Mouse (Mus musculus) embryonic stem cell, embryonic (primary cell): ENCODE results near the gene Cep290.
"Not testable (repeated sequence)": the region's sequence is repeated elsewhere in the genome, so short reads cannot be mapped to it uniquely, and the experiment has no call there.

Experiments used
- CTCF ChIA-PET, 4 experiments: fragments of 300-600 bp in 2 of 4; fragments of 350-600 bp in 2 of 4; sonication (Branson Sonifier 250); formaldehyde crosslinking; loops; one replicate each; lab custom pipeline; 2022; ENCODE audit warnings: inconsistent platforms in 2 of 4; lab: Charles Lee
- POLR2A ChIA-PET, 4 experiments: fragments of 300-600 bp in 2 of 4; fragments of 350-600 bp in 2 of 4; sonication (Branson Sonifier 250); formaldehyde crosslinking; loops; one replicate each; lab custom pipeline; 2022; ENCODE audit warnings: antibody characterized with exemption in 4 of 4, inconsistent platforms in 1 of 4; lab: Charles Lee

Gene Cep290

DNA sequence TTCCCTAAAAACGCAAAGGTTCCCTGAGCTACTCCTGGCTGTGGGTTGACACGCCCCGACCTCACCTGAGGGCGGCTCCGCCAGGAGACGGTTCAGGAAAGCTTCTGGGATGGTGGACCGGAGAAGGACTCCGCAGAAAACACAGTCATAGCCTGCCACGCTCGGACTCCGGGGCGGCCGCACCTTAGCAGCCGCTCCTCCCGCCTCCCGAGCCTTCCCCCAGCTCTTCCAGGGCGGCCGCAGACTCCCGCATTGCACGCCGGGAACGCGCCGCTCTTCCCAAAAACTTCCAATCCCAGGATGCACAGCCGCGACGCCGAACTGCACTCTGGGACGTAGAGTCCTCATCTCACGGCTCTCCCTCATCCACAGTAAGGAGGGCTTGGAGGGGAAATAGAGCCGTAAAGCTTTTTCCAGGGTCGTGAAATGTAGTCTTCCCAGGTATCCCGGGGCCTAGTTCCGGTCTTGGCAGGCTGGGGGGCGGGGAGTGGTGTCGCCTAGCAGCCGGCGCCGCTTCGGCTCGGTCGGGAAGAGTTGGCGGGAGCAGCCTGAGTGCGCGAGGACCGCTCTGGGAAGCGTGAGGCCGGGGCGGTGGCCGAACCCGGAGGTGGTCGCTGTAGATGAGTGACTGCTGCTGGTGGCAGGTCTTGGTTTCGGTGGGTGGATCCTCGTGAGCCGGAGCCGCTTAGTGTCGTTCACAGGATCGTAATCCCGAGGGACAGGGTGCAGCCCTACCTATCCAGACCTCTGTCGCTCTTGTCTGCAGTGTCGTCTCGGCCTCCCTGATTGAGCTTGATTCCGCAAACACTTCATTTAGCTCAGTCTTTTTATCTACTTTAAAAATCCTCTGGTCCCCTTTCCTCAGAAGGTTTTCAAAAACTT, at the start of gene Cep290, which contains the start of gene Tmtc3:
Cep290 (plus strand) TSS at position 462 of the 882 bp plus-strand sequence.
Tmtc3 (minus strand) TSS at position 254 of the 882 bp plus-strand sequence.
- CTCF ChIA-PET: interaction anchor here in 2 of 4 experiments (0.6 kb wide), 2 partner anchors 34 to 514 kb away, joined by 4 to 6 read pairs; no protein-coding TSS in a partner anchor
- POLR2A ChIA-PET: interaction anchor here (0.6 to 2.3 kb wide), 19 partner anchors 9 to 1381 kb away, joined by 3 to 9 read pairs (median 4); partner anchors contain the start of gene Kitl (in 1 of the 4)

DNA sequence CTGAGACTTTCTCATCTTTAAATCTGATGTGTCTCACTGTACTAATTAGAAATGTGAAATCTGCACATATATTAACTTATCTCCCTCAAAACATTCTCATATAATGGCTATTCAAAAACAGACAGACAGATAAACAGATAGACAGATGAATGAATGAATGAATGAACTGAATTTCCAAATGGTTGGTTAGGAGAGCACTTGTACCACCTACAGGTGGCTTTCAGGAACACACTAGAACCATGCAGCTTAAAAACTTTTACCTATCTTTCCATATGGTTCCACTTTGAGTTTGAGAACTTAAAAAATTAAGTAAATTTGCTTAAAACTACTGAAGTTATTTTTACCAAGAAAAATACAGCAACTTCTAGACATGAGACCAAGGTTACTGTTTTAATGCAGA, 38.0 kb upstream of the Cep290 start:
- ChIA-PET CTCF (no interaction called here), POLR2A (no interaction called here)

DNA sequence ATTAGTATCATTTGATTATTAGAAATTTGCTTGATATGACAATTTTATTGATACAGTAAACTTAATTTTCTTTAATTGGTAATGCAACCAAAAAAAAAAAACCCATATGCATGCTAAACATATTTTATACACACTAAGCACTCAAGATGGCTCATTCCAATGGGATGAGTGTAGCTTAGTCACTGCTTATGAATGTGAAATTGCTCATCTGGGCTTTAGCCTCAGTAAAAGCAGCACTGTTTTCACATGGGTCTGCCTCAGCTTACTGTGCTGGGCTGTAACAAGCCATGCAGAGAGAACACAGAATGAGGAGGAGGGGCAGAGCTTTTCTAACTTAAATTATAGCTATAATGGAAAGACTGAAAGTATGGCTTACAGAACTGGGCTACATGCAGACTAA, 26.8 kb upstream of the Cep290 start:
- ChIA-PET POLR2A (no interaction called here), CTCF (no interaction called here)

DNA sequence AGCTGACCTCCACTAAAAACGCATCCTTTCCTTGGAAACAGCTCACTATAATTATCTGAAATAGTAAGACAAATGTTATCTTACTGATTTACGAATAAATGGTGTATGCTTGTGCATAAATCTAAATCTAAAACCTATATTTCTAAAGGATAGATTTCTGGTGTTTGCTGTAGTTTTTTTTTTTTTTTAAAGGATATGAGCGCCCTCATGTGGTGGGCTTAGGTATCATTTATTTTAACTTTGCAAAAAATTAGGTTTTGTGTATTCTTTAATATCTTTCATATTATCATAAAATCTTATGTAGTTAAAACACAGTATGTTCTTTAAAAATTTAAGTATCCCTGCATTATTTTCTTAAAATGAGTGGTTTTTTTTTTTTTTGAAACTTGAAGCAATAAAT, 12.3 kb upstream of the Cep290 start:
- CTCF ChIA-PET: interaction anchor here (0.6 to 1.2 kb wide), 5 partner anchors 9 to 1441 kb away, joined by 3 to 14 read pairs (median 4); no protein-coding TSS in a partner anchor
- POLR2A ChIA-PET: interaction anchor here in 2 of 4 experiments (0.7 to 1.7 kb wide), 3 partner anchors 12 to 26 kb away, joined by 3 to 9 read pairs (median 6); partner anchors contain the start of genes Cep290 (in 2 of the 2) and Tmtc3 (in 2 of the 2)

DNA sequence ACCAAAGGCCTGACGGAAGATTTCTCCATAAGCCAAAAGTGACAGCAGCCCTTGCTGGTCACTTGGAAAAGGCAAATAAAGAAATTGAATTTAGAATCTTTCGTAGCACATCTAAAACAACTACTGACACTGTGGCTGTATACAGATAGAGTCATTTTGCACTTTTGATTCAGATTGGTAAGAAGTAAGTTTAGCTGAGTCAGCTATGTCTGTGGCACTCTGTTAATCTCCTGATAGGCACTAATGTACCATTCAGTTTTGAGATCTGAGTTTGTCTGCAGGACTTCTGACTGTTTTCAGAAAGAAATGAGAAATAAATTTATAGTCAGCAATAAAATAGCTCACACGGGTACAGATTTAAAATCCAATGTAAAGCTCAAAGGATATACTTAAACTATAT, 7.8 kb upstream of the Cep290 start:
- ChIA-PET POLR2A (interaction anchor here in 1 of 4 experiments (1.1 kb wide), 1 partner anchor 11 kb away, joined by 3 read pairs; no protein-coding TSS in a partner anchor), CTCF (no interaction called here)

DNA sequence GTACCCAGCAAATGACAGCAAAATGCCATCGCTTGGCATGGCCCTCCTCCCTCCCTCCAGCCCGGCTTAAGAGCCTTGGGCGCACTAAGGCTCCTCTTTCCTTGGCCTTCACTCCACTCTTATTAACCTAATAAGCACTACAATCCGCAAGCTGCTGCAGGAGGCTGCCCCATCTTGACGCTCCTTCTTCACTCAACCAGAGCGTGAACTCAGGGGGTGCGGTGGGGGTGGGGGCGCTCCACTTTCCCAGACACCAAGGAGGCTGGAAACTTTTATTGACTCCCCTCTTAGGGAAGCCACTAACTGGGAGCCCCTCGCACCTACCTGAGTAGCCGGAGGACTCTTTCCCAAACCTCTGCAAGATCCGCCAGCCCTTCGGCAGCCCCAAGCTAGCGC, 659 bp upstream of the Cep290 start:
- CTCF ChIA-PET: interaction anchor here in 1 of 4 experiments (0.6 kb wide), 1 partner anchor 35 kb away, joined by 4 read pairs; no protein-coding TSS in a partner anchor
- POLR2A ChIA-PET: interaction anchor here (0.6 to 2.3 kb wide), 18 partner anchors 9 to 1382 kb away, joined by 3 to 9 read pairs (median 4); partner anchors contain the start of gene Kitl (in 1 of the 4)

DNA sequence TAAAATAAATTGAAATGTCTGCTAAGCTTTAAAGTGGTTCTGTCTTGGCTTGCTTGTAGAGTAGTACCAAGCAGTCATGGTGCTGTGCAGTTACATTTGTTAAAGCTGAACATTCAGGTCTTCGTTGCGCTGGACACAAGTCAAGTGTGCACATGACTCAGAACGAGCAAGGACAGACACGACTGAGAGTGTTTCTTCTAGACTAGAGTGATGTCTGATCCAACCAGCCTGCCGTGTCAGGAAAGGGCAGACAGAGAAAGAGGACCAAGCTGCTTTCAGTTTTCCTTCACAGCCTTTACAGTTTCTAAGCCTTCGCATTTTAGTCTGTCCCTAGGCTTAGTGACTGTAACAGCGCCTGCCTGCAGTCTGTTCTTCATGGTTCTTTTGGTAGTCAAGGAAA, 4.6 kb downstream of the Cep290 start:
- ChIA-PET POLR2A (no interaction called here), CTCF (interaction anchor here in 1 of 4 experiments (0.6 kb wide), 1 partner anchor 18 kb away, joined by 3 read pairs; no protein-coding TSS in a partner anchor)

DNA sequence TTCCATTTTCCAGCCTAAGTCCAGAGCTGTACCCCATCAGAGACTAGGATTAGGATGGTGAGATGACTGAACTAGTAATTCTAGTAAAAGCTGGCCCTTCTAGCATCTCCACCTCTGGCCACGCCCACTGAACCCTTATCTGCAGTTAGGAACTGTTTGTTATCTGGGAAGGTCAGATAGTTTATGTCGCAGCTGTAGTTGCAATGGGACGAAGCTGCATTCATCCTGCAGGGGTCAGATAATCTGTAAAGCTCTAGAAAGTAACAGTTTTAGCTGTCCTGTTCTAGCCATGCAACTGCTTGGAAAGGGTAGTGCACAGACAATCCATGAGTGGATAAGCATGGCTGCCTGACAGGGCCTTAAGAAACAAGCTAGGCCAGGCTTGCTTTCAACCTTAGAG, 11.0 kb downstream of the Cep290 start:
- ChIA-PET POLR2A (interaction anchor here in 2 of 4 experiments (1.1 to 1.7 kb wide), 4 partner anchors 11 to 17 kb away, joined by 3 to 7 read pairs (median 6); partner anchors contain the start of genes Cep290 (in 2 of the 2) and Tmtc3 (in 2 of the 2)), CTCF (interaction anchor here in 2 of 4 experiments (1.1 to 1.2 kb wide), 2 partner anchors 15 to 23 kb away, joined by 3 read pairs; no protein-coding TSS in a partner anchor)

DNA sequence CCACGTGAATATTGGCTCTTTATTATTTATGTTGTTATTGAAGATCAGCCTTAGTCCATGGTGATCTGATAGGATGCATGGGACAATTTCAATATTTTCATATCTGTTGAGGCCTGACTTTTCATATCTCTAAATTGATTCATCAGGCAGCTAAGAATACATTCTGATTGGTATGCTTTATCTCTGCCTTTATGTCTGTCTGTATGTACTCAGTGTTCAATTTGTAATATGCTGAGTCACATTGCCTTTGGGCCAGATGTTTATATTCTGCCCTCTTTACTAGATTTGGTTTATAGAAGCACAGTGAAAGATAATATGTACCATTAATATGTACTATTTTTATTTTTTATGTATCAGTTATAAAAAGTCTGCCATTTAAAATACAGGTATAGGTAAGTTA, 20.8 kb downstream of the Cep290 start:
- CTCF ChIA-PET: no interaction called here
- POLR2A ChIA-PET: interaction anchor here in 1 of 4 experiments (0.6 kb wide), 1 partner anchor 98 kb away, joined by 4 read pairs; no protein-coding TSS in a partner anchor

DNA sequence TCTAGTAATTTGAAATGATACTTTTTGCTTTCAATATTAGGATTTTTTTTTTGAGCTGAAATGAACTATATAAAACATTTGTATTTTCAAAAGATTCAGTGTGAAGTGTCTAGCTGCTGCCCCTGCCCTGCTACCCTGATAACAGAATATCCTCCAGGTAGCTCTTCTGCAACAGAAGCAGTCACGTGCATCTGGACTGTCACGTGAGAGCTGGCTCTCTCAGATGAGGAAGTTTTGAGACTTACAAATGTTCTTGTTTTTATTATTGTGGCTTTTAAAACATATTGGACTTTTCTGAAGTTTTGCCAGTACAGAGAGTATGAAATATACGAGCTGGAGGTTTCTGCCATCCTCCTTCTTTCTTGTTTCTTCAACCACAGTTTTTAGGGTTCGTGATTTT, 34.3 kb downstream of the Cep290 start:
- ChIA-PET POLR2A (interaction anchor here in 1 of 4 experiments (1.2 kb wide), 1 partner anchor 12 kb away, joined by 3 read pairs; no protein-coding TSS in a partner anchor), CTCF (interaction anchor here in 1 of 4 experiments (0.6 kb wide), 1 partner anchor 35 kb away, joined by 4 read pairs; the partner anchor contains the start of gene Tmtc3)

DNA sequence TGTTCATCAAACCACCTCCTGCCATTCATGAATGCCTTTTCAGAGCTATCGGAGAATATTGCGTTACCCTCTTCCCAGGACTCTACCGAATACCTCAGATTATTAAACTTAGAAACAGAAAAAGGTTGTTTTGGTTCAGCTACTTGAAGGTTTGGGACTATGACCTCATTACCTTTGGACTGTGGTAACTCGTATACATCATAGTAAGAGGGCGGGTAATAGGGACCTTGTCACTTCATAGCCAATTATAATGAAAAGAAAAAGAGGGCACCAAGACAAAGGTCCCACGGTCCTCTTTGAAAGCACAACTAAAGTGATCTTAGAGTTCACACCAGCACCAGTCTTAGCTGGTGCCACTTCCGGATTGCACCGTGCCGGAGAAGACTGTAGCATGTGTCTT, 35.0 kb downstream of the Cep290 start:
- POLR2A ChIA-PET: no interaction called here
- CTCF ChIA-PET: no interaction called here

DNA sequence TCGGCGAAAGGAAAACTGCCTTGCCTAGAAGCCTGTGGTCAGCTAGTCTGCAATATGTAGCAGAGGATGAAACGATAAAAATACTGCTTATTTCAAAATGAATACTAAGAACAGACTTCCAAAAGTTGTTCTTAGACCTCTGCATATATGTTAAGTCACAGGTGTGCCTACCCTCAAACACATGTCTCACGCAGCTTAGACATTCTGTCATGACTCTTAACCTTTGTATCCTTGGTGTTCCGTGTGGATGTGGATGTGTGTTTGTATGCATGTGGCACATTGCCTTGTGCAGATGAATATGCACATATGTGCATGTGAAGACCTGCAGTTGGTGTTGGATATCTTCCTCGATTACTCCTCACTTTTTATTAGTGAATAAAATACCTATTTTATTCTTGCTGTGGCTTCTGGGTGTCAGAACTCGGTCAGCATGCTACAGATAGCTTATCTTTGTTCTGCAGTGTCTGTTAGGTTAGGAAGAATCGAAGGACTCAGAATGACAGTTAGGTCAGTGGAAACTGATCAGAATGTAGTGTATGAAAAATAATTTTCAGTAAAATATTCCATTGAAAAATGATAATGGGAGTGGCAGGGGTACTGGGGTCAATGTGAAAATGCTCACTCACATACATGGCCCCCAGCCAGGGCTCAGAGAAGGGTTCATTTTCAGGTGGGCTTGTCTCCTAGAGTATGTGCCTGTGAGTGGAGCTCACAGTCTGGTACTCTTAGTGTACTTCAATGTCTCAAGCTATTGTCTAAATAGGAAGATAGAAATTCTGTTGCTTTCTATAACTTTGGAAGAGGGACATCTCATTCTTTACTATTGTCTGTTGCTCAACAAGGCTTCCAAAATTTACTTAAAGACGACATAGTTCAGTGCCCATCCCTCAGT, 37.4 kb downstream of the Cep290 start:
- ChIA-PET POLR2A (interaction anchor here in 1 of 4 experiments (1.0 kb wide), 1 partner anchor 38 kb away, joined by 3 read pairs; the partner anchor contains the start of gene Tmtc3), CTCF (no interaction called here)

DNA sequence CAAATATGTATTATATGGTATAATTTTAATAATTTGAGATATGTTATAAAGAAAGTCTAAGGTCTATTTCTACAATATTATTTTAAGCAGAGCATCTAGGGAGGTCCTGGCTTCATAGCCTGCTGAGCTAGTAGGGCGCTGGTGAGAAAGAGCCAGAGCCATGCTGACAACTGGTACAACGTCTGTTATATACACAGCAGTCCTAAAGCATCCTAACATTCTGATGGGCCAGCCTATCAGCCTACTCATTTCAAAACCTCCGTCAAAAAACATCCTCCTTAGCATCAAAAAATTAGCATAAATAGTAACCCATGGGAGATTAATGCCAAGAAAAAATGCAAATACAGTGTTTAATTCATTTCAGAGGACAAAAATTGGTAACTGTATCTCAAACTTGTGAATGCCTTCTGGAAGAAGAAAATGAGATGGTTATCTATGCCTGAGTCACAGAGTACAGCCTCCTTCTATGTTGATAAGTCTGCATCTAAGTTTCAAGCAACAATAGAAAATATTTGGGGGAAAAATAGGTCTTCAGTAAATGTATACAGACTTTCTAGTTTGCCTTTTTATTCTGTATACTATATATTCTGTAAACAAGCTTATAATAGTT, 69.3 kb downstream of the Cep290 start:
- ChIA-PET CTCF (no interaction called here), POLR2A (no interaction called here)

DNA sequence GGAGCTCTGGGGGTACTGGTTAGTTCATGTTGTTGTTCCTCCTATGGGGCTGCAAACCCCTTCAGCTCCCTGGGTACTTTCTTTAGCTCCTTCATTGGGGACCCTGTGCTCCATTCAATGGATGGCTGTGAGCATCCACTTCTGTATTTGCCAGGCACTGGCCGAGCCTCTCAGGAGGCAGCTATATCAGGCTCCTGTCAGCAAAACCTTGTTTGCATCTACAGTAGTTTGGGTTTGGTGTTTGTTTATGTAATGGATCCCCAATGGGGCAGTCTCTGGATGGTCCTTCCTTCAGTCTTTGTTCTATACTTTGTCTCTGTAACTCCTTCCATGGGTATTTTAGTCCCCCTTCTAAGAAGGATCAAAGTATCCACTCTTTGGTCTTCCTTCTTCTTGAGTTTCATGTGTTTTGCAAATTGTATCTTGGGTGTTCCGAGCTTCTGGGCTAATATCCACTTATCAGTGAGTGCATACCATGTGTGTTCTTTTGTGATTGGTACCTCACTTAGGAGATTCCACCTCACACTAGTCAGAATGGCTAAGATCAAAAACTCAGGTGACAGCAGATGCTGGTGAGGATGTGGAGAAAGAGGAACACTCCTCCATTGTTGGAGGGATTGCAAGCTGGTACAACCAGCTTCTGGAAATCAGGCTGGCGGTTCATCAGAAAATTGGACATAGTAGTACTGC, 73.0 kb downstream of the Cep290 start:
- CTCF ChIA-PET, POLR2A ChIA-PET: not testable (repeated sequence)

DNA sequence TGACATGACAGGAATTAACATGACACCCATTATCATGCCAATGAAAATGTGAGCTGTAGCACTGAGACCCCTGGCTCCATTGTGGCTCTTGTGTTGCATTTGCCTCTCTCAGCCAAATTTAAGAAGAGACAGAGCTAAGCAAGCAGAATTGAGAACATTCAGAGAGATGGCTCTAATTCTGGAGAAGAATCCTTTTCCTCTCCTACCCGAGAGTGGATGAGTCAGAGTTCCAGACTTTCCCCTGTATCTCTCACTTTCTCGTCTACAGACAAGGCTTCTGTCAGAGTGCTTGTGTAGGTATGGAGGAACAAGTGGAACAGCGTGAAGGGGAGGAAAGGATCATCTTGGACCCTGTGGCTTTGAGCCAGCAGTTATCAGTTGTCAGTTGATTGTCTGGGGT, 76.8 kb downstream of the Cep290 start:
- ChIA-PET POLR2A (no interaction called here), CTCF (no interaction called here)

DNA sequence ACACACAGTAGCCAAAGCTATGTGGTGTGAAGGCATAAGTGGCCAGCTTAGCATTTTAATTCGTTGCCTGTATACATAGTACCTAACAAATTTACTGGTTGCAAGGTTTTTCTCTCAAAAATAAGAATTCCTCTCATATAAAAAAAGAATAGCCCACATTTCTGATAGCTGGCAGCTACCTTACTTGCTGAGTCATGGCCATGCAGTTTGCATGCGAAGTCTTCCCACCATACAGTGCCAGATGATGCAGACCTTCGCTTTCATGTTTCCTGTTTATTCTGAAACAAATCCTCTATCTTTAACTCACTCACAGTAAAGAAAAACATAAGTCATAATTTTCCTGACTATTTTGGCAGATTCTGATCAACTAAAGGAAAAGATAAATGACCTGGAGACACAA, 84.3 kb downstream of the Cep290 start:
- ChIA-PET POLR2A (interaction anchor here in 1 of 4 experiments (1.3 kb wide), 1 partner anchor 9 kb away, joined by 4 read pairs; no protein-coding TSS in a partner anchor), CTCF (no interaction called here)

DNA sequence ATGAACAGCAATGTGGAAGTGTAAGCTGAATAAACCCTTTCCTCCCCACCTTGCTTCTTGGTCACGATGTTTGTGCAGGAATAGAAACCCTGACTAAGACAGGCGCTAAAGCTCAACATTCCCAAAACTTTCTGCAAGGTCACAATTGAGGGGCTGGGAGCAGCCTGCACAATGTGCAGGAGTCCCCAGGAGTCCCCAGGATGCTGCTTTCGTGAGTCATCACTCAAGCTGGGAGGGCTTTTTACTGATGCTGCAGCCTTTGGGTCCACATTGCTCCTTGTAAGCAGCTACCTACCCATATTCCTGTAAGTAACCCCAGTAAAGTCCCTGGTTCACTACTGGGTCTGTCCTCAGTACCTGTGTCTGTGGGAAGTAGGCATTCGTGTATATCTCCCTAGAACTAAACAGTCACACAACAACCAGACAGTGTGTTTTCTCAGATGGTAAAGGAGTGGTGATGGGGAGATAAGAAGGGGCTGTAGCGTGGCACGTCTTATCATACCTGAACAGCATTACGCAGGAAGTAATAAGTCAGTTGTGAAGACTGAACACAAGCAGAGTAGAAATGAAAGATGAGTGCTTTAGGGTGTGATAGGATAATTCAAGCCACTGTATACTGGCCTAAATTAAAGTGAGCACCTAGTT, 87.3 kb downstream of the Cep290 start:
- ChIA-PET POLR2A (no interaction called here), CTCF (no interaction called here)
